Comparison of ENCODE assay signal across 27 mouse cellular contexts in the genomic region with DNA sequence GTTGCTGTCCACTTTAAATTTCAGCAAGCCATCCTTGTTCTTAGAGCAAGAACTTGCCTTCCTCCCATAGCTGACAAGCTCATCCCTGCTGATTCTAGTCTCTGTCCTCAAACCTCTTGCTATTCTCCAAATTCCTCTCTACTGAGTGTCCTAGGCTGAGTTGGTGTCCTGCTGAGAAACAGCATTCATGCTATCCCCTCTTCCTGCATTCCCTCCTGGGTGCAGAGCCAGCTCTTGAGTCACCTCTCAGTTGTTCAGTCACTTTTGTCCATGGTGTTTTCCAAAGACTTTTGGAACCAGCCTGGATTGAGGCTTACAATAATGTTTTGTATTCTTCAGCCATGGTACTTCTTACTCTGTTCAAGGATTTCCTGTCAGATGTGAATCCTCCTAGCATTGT.
"Had no signal": no experiment of that assay in that cellular context is flagged by ENCODE, and none has a peak within 500 bp of the region (broad histone marks: within the 10 kb centered on the region; RNA-seq: fewer than 3 reads in every experiment).

No protein-coding gene starts in this region.

- ATAC-seq: hindbrain, postnatal 0 days; intestine, embryonic 16.5 days had no signal

- DNase-seq: gastrocnemius, postnatal 14 days; gastrocnemius, postnatal 36 days; heart, adult 11 months; heart, adult 2 months; heart, postnatal 14 days; heart, postnatal 36 days; kidney, adult 11 months; kidney, adult 2 months; kidney, adult 9 months; kidney, postnatal 14 days; kidney, postnatal 36 days; liver; liver, embryonic 13.5 days had no signal

- H3K36me3 ChIP-seq: heart, embryonic 13.5 days; heart, embryonic 15.5 days; hindbrain, embryonic 13.5 days; hindbrain, embryonic 15.5 days; kidney, embryonic 15.5 days; limb, embryonic 10.5 days; limb, embryonic 12.5 days; liver, embryonic 13.5 days; liver, embryonic 15.5 days had no signal

- H3K9ac ChIP-seq: heart, embryonic 13.5 days; heart, embryonic 15.5 days; hindbrain, embryonic 13.5 days; hindbrain, embryonic 15.5 days; kidney, embryonic 15.5 days; limb, embryonic 12.5 days; liver, embryonic 13.5 days; liver, embryonic 15.5 days had no signal

- H3K9me3 ChIP-seq: heart, embryonic 13.5 days; heart, embryonic 15.5 days; hindbrain, embryonic 13.5 days; hindbrain, embryonic 15.5 days; kidney, embryonic 15.5 days; limb, embryonic 10.5 days; limb, embryonic 12.5 days; liver, embryonic 13.5 days; liver, embryonic 15.5 days had no signal

- H3K4me3 ChIP-seq: heart, adult 2 months; heart, embryonic 13.5 days; heart, embryonic 15.5 days; hindbrain, embryonic 13.5 days; hindbrain, embryonic 15.5 days; kidney, embryonic 15.5 days; left cerebral cortex, adult 2 months; limb, embryonic 10.5 days; limb, embryonic 12.5 days; liver, embryonic 13.5 days; liver, embryonic 15.5 days had no signal

- H3K27me3 ChIP-seq: heart, embryonic 13.5 days; heart, embryonic 15.5 days; hindbrain, embryonic 13.5 days; hindbrain, embryonic 15.5 days; kidney, embryonic 15.5 days; limb, embryonic 12.5 days; liver, embryonic 13.5 days; liver, embryonic 15.5 days had no signal

- H3K4me1 ChIP-seq: heart, embryonic 13.5 days; heart, embryonic 15.5 days; hindbrain, embryonic 13.5 days; hindbrain, embryonic 15.5 days; kidney, embryonic 15.5 days; limb, embryonic 10.5 days; limb, embryonic 12.5 days; liver, embryonic 13.5 days; liver, embryonic 15.5 days had no signal

- H3K4me2 ChIP-seq: heart, embryonic 11.5 days; heart, embryonic 13.5 days; heart, embryonic 15.5 days; hindbrain, embryonic 13.5 days; hindbrain, embryonic 15.5 days; kidney, embryonic 15.5 days; limb, embryonic 12.5 days; liver, embryonic 11.5 days; liver, embryonic 13.5 days; liver, embryonic 15.5 days had no signal

- H3K27ac ChIP-seq: heart, adult 2 months; heart, embryonic 13.5 days; heart, embryonic 15.5 days; hindbrain, embryonic 13.5 days; hindbrain, embryonic 15.5 days; hindbrain, postnatal 0 days; kidney, embryonic 15.5 days; kidney, postnatal 0 days; left cerebral cortex, adult 2 months; limb, embryonic 10.5 days; limb, embryonic 12.5 days; liver, embryonic 13.5 days; liver, embryonic 15.5 days had no signal
